Mouse (Mus musculus) lung, embryonic 16.5 days (tissue): ENCODE measurements around the gene Zfp326. TPM values are rescaled to one million over a fixed set of nuclear protein-coding genes. Genes with fewer than 3 reads are reported as not detected.

Source experiments
- ATAC-seq: fragments of 200-750 bp; cut with Nextera tagmentation; 2 replicates; pipeline ENCODE4 v1.8.0; 2017; ENCODE audit warnings: low read depth, mild to moderate bottlenecking, moderate library complexity
- H3K27ac ChIP-seq: fragments of 300-500 bp; sonication (generic); 2 replicates; pipeline ENCODE4 v1.5.1; 2014; ENCODE audit warnings: mild to moderate bottlenecking, control low read depth, low read length
- H3K27me3 ChIP-seq: fragments of 300-500 bp; sonication (generic); 2 replicates; pipeline ENCODE4 v1.6.1; 2014; ENCODE audit warnings: low read depth, low read length, mixed read lengths; ENCODE audit not compliant: control insufficient read depth, insufficient read depth
- H3K36me3 ChIP-seq: fragments of 300-500 bp; sonication (generic); 2 replicates; pipeline ENCODE4 v1.6.1; 2014; ENCODE audit warnings: low read length; ENCODE audit not compliant: control insufficient read depth, insufficient read depth
- H3K4me1 ChIP-seq: fragments of 300-500 bp; sonication (generic); replicated peaks from 2 replicates; pipeline ENCODE4 v1.6.1; 2014; ENCODE audit warnings: low read length, mixed read lengths; ENCODE audit not compliant: control insufficient read depth, insufficient read depth
- H3K4me2 ChIP-seq: fragments of 300-500 bp; sonication (generic); 2 replicates; pipeline ENCODE4 v1.6.1; 2014; ENCODE audit warnings: low read depth, low read length, control low read depth
- H3K4me3 ChIP-seq: fragments of 300-500 bp; sonication (generic); 2 replicates; pipeline ENCODE4 v1.5.1; 2014; ENCODE audit warnings: mild to moderate bottlenecking, low read length, control low read depth
- H3K9ac ChIP-seq: fragments of 300-500 bp; sonication (generic); 2 replicates; pipeline ENCODE4 v1.6.1; 2014; ENCODE audit warnings: low read length, control low read depth
- H3K9me3 ChIP-seq: fragments of 300-500 bp; sonication (generic); 2 replicates; pipeline ENCODE4 v1.6.1; 2016; ENCODE audit warnings: low read length; ENCODE audit not compliant: control insufficient read depth
- WGBS: fragments of 180-500 bp; shearing (Covaris S2); extraction: QIAGEN DNeasy Blood & Tissue Kit; methylation state at CpG from one replicate; pipeline ENCODE4 v1.1.7; 2014; 5-methylcytosine and 5-hydroxymethylcytosine counted together
- polyA plus RNA-seq: library from polyadenylated mRNA; unstranded; fragments of >200 nt; fragmentation: Nextera tagmentation; extraction: Ambion mirVana; gene quantifications from 2 replicates; pipeline ENCODE4 v1.2.1, GENCODE M21; 2015

Zfp326 gene
- polyA plus RNA-seq, 1 experiment from 2014 or later: 35.5 TPM

DNA sequence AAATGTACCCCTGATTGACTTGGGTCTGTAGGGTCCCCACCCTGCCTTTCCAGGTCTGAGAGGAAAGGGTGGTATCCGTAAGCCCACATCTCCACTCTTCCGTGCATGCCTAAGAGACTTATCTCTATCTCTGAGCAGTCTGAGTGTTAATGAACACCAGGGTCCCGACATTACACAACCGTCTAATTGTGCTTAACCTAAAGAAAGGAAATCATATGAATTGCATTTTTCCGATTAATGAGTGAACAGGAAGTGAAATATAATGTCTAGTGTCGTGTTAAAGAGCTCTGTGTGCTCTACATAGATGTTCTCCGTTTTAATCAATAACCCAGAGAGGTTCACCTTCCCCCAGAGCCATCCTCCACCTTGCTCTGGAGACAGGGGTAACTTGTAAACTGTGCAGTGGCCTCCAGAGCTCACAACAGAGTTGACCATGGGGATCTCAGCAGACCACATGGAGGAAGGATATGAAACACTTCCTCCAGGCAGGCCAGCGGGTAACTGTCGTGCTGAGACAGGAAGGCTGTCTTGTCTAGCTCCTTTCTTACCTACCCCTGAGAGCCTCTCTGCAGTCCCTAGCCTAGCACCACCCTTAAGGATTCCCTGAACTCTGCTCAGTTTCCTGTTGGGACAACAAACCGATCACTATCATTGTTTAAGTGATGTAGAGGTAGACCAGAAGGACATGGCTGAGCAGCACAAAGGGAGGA is 32.2 kb upstream of the Zfp326 start:
- WGBS: 69% methylated on average over 10 of the region's 10 CpGs
- no peak overlapping the region for H3K4me2 ChIP-seq
- H3K27ac ChIP-seq: 0 out of 2 replicates have a peak overlapping the region, but pooled peaks have one; percentile 29
- H3K9me3 ChIP-seq: no peaks in the 10 kb centered on the region
- no peaks in the 10 kb centered on the region for H3K27me3 ChIP-seq
- peaks cover 1% of the 10 kb centered on the region for H3K4me1 ChIP-seq
- H3K9ac ChIP-seq: no peak overlapping the region
- H3K4me3 ChIP-seq: no peak overlapping the region
- ATAC-seq: peak; percentile 49; the same call in 1 of the 2 replicates
- H3K36me3 ChIP-seq: no peaks in the 10 kb centered on the region

DNA sequence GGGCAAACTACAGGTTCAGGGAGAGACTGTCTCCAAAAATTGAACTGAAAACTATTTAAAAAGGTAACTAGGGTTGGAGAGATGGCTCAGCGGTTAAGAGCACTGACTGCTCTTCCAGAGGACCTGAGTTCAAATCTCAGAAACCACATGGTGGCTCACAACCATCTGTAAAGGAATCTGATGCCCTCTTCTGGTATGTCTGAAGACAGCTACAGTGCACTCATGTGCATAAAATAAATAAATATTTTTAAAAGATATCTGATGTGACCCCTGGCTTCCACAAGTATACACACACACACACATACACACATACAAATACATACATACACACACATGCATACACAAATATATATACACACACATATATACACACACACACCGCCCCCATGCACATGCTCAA is 31.3 kb upstream of the Zfp326 start:
- H3K4me1 ChIP-seq: peaks cover 9% of the 10 kb centered on the region
- 96% methylated on average over 2 of the region's 2 CpGs for WGBS

DNA sequence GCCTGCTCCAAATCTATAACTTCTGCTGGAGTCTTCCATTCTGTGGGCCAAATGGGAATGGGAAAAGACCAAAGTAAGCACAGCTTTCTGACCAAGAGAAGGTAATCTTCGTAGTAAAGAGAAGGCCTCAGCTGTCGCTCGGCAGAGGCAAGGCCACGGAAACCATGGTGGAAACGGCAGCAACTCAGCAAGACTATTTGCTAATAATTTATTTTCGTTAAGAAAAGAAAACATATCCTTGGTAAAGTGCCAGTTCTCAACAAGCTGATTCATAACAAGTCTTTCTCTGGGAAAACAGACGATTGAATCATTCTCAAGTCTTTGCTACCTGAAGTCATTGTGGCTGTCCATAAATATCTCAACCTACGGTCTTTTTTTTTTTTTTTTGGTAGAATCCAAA is 28.6 kb upstream of the Zfp326 start:
- no peak for ATAC-seq
- H3K27ac ChIP-seq: no peak overlapping the region
- H3K27me3 ChIP-seq: no peaks in the 10 kb centered on the region
- H3K9me3 ChIP-seq: no peaks in the 10 kb centered on the region
- no peaks in the 10 kb centered on the region for H3K36me3 ChIP-seq
- H3K4me3 ChIP-seq: no peak overlapping the region
- 63% methylated on average over 8 of the region's 8 CpGs for WGBS
- no peak overlapping the region for H3K9ac ChIP-seq
- no peak overlapping the region for H3K4me2 ChIP-seq
- H3K4me1 ChIP-seq: peaks cover 13% of the 10 kb centered on the region

More for the DNA sequence above, 31.3 kb upstream of the Zfp326 start:
- H3K9me3 ChIP-seq: no peaks in the 10 kb centered on the region
- H3K27me3 ChIP-seq: no peaks in the 10 kb centered on the region
- H3K27ac ChIP-seq: 0 out of 2 replicates have a peak overlapping the region, but pooled peaks have one; percentile 29
- H3K4me2 ChIP-seq: no peak overlapping the region
- ATAC-seq: no peak
- H3K4me3 ChIP-seq: no peak overlapping the region
- H3K36me3 ChIP-seq: no peaks in the 10 kb centered on the region
- no peak overlapping the region for H3K9ac ChIP-seq

DNA sequence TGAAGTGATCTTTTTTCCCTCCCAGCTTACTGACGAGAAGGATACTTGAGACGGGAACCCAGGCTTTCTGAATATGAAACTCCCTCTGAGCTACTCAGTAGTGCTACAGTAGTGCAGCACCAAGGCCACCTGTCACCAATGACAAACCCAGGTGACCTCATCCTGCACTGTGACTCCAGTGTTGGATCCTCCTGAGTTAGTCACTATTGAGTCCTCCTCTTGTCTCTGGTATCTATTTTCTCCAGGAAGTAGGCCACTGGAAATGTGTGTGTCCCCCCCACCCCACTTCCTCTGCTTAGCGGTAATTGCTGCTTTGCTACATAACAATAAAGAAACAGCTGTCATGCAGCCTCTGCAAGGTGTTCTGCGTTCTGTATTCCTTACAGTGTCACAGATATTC is 27.1 kb upstream of the Zfp326 start:
- H3K27me3 ChIP-seq: no peaks in the 10 kb centered on the region
- no peaks in the 10 kb centered on the region for H3K36me3 ChIP-seq
- H3K4me1 ChIP-seq: peaks cover 13% of the 10 kb centered on the region
- H3K9ac ChIP-seq: no peak overlapping the region
- H3K4me2 ChIP-seq: no peak overlapping the region
- peak overlapping the region; percentile 19; the same call in 1 of the 2 replicates for H3K27ac ChIP-seq
- peak; percentile 54; the same call in 1 of the 2 replicates for ATAC-seq
- WGBS: 58% methylated on average over 4 of the region's 4 CpGs
- H3K4me3 ChIP-seq: no peak overlapping the region
- no peaks in the 10 kb centered on the region for H3K9me3 ChIP-seq

DNA sequence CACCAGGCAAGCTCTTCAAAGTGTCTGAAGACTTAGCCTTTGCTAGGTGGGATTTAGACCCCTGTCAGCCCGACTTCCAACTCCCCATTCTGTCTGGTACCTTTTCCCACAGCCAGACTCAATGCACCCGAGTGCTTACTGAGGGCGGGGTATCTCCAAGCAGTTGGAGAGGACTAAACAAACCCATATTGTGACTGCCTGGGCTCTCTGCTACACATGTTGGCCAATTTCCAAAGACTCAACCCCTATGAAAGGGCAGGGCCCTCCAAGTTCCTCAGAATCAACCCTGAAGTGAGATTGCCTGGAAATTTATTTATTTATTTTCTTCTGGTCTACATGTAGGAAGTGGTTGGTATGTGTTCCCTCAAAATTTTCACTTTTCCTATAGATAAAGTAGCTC is 26.7 kb upstream of the Zfp326 start:
- no peaks in the 10 kb centered on the region for H3K36me3 ChIP-seq
- H3K9me3 ChIP-seq: no peaks in the 10 kb centered on the region
- H3K4me1 ChIP-seq: peaks cover 13% of the 10 kb centered on the region
- 25% methylated on average over 3 of the region's 3 CpGs for WGBS
- no peak overlapping the region for H3K4me3 ChIP-seq
- no peaks in the 10 kb centered on the region for H3K27me3 ChIP-seq
- no peak overlapping the region for H3K4me2 ChIP-seq
- peak overlapping the region; percentile 19; the same call in 1 of the 2 replicates for H3K27ac ChIP-seq
- no peak overlapping the region for H3K9ac ChIP-seq
- ATAC-seq: peak; percentile 74

DNA sequence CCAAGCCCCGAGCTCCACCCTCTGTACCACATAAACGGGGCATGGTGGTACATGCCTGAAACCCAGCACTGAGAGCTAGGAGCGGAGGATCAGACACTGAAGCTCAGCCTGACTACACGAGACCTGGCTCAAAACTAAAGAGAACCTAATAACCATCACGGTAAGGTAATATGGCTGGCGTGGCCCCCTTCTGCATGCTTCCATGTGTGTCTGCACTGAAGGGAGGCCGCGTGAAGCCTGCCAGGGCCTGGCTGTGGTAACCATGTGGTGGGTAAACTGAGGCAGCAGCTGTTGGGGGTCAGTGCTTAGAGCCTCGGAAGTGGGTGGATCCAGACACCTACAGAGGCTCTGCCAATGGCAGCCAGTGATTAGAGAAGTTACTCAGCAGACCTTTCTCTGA is 23.1 kb upstream of the Zfp326 start:
- H3K4me3 ChIP-seq: no peak overlapping the region
- no peaks in the 10 kb centered on the region for H3K36me3 ChIP-seq
- WGBS: 86% methylated on average over 9 of the region's 9 CpGs
- ATAC-seq: no peak
- H3K4me1 ChIP-seq: peaks cover 13% of the 10 kb centered on the region
- no peaks in the 10 kb centered on the region for H3K27me3 ChIP-seq
- no peak overlapping the region for H3K9ac ChIP-seq
- H3K4me2 ChIP-seq: no peak overlapping the region
- H3K9me3 ChIP-seq: no peaks in the 10 kb centered on the region
- no peak overlapping the region for H3K27ac ChIP-seq

DNA sequence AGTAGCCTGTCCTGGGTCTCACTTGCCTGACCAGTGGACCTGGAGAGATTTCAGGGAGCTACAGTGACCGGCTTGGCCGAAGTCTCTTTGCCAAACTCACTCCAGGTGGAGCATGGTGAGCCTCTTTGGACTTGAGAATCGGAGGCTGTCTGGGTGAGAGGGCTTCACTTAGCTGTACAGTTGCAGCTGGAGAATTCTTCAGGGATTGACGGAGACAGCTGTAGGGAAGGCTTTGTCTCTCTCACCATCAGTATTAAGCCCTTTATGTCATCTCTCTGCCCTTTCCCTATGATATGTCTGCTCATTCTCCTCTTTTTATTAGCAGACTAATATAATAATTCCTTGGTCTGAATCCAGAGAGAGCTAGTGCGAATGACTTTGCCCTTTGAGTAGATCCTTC is 18.9 kb upstream of the Zfp326 start:
- Histone ChIP-seq H3K4me1 (peaks cover 11% of the 10 kb centered on the region), H3K9me3 (no peaks in the 10 kb centered on the region), H3K4me3 (no peak overlapping the region), H3K4me2 (no peak overlapping the region), H3K27ac (no peak overlapping the region), H3K27me3 (no peaks in the 10 kb centered on the region), H3K36me3 (no peaks in the 10 kb centered on the region), H3K9ac (no peak overlapping the region)
- WGBS: 77% methylated on average over 5 of the region's 5 CpGs
- no peak for ATAC-seq

DNA sequence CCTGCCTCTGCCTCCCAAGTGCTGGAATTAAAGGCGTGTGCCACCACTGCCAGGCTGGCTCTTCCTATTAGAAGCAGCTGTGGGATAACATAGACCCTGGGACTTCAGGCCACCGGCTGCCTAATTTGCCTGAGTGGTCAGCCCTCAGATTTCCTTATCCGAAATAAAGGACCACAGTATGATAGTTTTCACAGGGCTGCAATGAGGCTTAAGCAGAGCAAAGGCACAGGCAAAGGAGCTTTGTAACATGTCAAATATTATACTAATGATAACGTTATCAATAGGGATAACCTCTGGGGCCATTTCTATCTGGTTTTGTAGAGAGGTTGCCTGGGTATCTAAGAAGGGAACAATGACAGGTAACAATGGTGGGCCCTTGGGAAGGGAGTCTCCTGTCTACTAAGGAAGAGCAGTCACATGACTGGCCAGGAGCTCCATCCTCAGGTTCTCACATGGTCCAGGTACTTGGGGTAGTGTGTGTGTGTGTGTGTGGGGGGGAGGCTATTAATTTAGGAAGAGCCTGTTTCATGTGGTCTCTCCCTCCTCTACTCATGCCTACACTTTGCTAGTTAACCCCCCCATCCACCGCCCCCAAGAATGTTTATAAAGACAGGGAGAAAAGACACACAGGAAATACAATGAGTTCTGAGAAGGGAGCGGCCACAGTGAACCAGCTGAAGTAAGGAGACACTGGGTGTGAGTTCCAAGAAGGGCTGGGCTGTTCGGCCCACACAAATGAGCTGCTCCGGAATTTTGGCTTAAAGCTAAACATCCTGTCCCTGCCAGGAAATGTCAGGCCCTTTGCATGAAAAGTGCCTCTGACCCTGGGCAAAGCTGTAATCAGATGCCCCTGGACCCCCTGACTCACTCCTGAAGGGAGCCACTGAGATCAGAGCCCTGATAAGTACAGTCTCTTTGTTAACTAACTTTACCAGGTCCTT is 17.3 kb upstream of the Zfp326 start:
- H3K4me1 ChIP-seq: peaks cover 11% of the 10 kb centered on the region
- WGBS: 38% methylated on average over 8 of the region's 8 CpGs
- H3K36me3 ChIP-seq: no peaks in the 10 kb centered on the region
- peak overlapping the region; percentile 87 for H3K27ac ChIP-seq
- no peaks in the 10 kb centered on the region for H3K27me3 ChIP-seq
- H3K9me3 ChIP-seq: no peaks in the 10 kb centered on the region
- ATAC-seq: peak; percentile 91
- H3K4me3 ChIP-seq: no peak overlapping the region
- H3K4me2 ChIP-seq: no peak overlapping the region
- no peak overlapping the region for H3K9ac ChIP-seq
